Comparison of ENCODE assay signal across 36 mouse cellular contexts in genomic region chr11:96171601-96172000, GRCm38 (mm10). TPM values are rescaled to one million over a fixed set of nuclear protein-coding genes. Genes with fewer than 3 reads are reported as not detected.
"Had no signal": no experiment of that assay in that cellular context is flagged by ENCODE, and none has a peak within 500 bp of the region (broad histone marks: within the 10 kb centered on the region; RNA-seq: fewer than 3 reads in every experiment).

No protein-coding gene starts in this region.

- H3K4me3 ChIP-seq: left cerebral cortex, adult 2 months; limb, embryonic 12.5 days; limb, embryonic 13.5 days; limb, embryonic 15.5 days; liver, embryonic 12.5 days; liver, embryonic 13.5 days; liver, embryonic 15.5 days; lung, embryonic 15.5 days; megakaryocyte, embryonic 14.5 days; midbrain, embryonic 10.5 days; midbrain, embryonic 12.5 days; midbrain, embryonic 13.5 days; myocyte; neural tube, embryonic 12.5 days; neural tube, embryonic 13.5 days had no signal

- H3K9ac ChIP-seq: limb, embryonic 12.5 days; limb, embryonic 13.5 days; limb, embryonic 15.5 days; liver, embryonic 12.5 days; liver, embryonic 13.5 days; liver, embryonic 14.5 days; liver, embryonic 15.5 days; liver, postnatal 0 days; lung, embryonic 14.5 days; lung, embryonic 15.5 days; midbrain, embryonic 12.5 days; midbrain, embryonic 13.5 days; neural tube, embryonic 12.5 days; neural tube, embryonic 13.5 days had no signal

- H3K36me3 ChIP-seq: limb, embryonic 12.5 days; limb, embryonic 13.5 days; limb, embryonic 15.5 days; liver, embryonic 12.5 days; liver, embryonic 13.5 days; liver, embryonic 15.5 days; lung, embryonic 15.5 days; midbrain, embryonic 10.5 days; midbrain, embryonic 12.5 days; midbrain, embryonic 13.5 days; neural tube, embryonic 12.5 days; neural tube, embryonic 13.5 days had no signal

- ATAC-seq: liver, embryonic 12.5 days; liver, postnatal 0 days; lung, postnatal 0 days; midbrain, embryonic 13.5 days; midbrain, embryonic 16.5 days had no signal

- DNase-seq: left cerebral cortex, postnatal 4 days; liver; liver, embryonic 13.5 days; liver, postnatal 0 days; lung, adult 18-20 months; lung, adult 2 months; lung, embryonic 14.5 days; lung, postnatal 10 days; lung, postnatal 14 days; lung, postnatal 36 days; lung, postnatal 4 days; midbrain, embryonic 14.5 days had no signal

- H3K27ac ChIP-seq: left cerebral cortex, adult 2 months; limb, embryonic 12.5 days; limb, embryonic 13.5 days; limb, embryonic 15.5 days; liver, embryonic 12.5 days; liver, embryonic 13.5 days; liver, embryonic 14.5 days; liver, embryonic 15.5 days; lung, embryonic 15.5 days; macrophage; midbrain, embryonic 10.5 days; midbrain, embryonic 12.5 days; midbrain, embryonic 13.5 days; neural tube, embryonic 12.5 days; neural tube, embryonic 13.5 days had no signal

- H3K4me2 ChIP-seq: limb, embryonic 12.5 days; limb, embryonic 13.5 days; limb, embryonic 15.5 days; liver, embryonic 11.5 days; liver, embryonic 12.5 days; liver, embryonic 13.5 days; liver, embryonic 15.5 days; lung, embryonic 14.5 days; lung, embryonic 15.5 days; midbrain, embryonic 12.5 days; midbrain, embryonic 13.5 days; neural tube, embryonic 12.5 days; neural tube, embryonic 13.5 days had no signal

- H3K9me3 ChIP-seq: limb, embryonic 12.5 days; limb, embryonic 13.5 days; limb, embryonic 15.5 days; liver, embryonic 12.5 days; liver, embryonic 13.5 days; liver, embryonic 15.5 days; lung, embryonic 15.5 days; megakaryocyte, embryonic 14.5 days; midbrain, embryonic 10.5 days; midbrain, embryonic 12.5 days; midbrain, embryonic 13.5 days; neural tube, embryonic 12.5 days; neural tube, embryonic 13.5 days had no signal

- H3K4me1 ChIP-seq: limb, embryonic 12.5 days; limb, embryonic 13.5 days; limb, embryonic 15.5 days; liver, embryonic 12.5 days; liver, embryonic 13.5 days; liver, embryonic 15.5 days; lung, embryonic 15.5 days; midbrain, embryonic 12.5 days; midbrain, embryonic 13.5 days; neural tube, embryonic 13.5 days had no signal

RNA-seq across cellular contexts. Expression of gene Hoxb13, which starts 22.5 kb away (rescaled TPM):
- polyA plus RNA-seq: limb, embryonic 12.5 days; limb, embryonic 13.5 days; limb, embryonic 14.5 days; limb, embryonic 15.5 days; liver, embryonic 11.5 days; liver, embryonic 12.5 days; liver, embryonic 13.5 days; liver, embryonic 14.5 days; liver, embryonic 15.5 days; liver, embryonic 16.5 days; liver, postnatal 0 days; lung, adult 2 months; lung, embryonic 14.5 days; lung, embryonic 15.5 days; lung, postnatal 0 days; macrophage; midbrain, embryonic 10.5 days; midbrain, embryonic 12.5 days; midbrain, embryonic 13.5 days; midbrain, embryonic 14.5 days; midbrain, embryonic 16.5 days; midbrain, postnatal 0 days; neural tube, embryonic 13.5 days had no signal

RNA-seq across cellular contexts. Expression of gene Ttll6, which starts 38.0 kb away (rescaled TPM):
- polyA plus RNA-seq: limb, embryonic 12.5 days; limb, embryonic 13.5 days; limb, embryonic 15.5 days; liver, adult 2 months; liver, embryonic 11.5 days; liver, embryonic 12.5 days; liver, embryonic 13.5 days; liver, embryonic 14.5 days; liver, embryonic 15.5 days; liver, embryonic 16.5 days; liver, postnatal 0 days; macrophage; midbrain, embryonic 10.5 days; midbrain, embryonic 12.5 days; midbrain, embryonic 14.5 days; myocyte; neural tube, embryonic 11.5 days; neural tube, embryonic 12.5 days; neural tube, embryonic 13.5 days had no signal

RNA-seq across cellular contexts. Expression of gene Calcoco2, which starts 59.8 kb away (rescaled TPM):
- polyA plus RNA-seq: limb, embryonic 12.5 days; limb, embryonic 13.5 days; limb, embryonic 14.5 days; limb, embryonic 15.5 days; liver, adult 2 months; liver, embryonic 11.5 days; liver, embryonic 12.5 days; liver, embryonic 13.5 days; liver, embryonic 14.5 days; liver, embryonic 15.5 days; liver, embryonic 16.5 days; liver, postnatal 0 days; lung, embryonic 14.5 days; macrophage; midbrain, embryonic 10.5 days; midbrain, embryonic 12.5 days; midbrain, embryonic 13.5 days; midbrain, embryonic 14.5 days; midbrain, embryonic 16.5 days; midbrain, postnatal 0 days; myocyte; neural tube, embryonic 11.5 days; neural tube, embryonic 12.5 days; neural tube, embryonic 13.5 days had no signal
